Mouse (Mus musculus) lung, embryonic 15.5 days (tissue): ENCODE measurements at regions not wholly inside any gene's neighbourhood (a gene's known extent, or its start where the extent isn't known, plus 50 kb on each side); places are given as distances from the start of the nearest gene placed in this dataset.

Experiments used
- ATAC-seq: fragments of 200-750 bp; cut with Nextera tagmentation; 2 replicates; pipeline ENCODE4 v1.8.0; 2017; ENCODE audit warnings: moderate number of reproducible peaks, borderline replicate concordance; ENCODE audit not compliant: low FRiP score, low TSS enrichment; ENCODE audit errors: extremely low read depth
- H3K27ac ChIP-seq: fragments of 300-500 bp; sonication (generic); 2 replicates; pipeline ENCODE4 v1.5.1; 2015; ENCODE audit warnings: moderate library complexity, mild to moderate bottlenecking, inconsistent platforms
- H3K27me3 ChIP-seq: fragments of 300-500 bp; sonication (generic); 2 replicates; pipeline ENCODE4 v1.6.1; 2015; ENCODE audit warnings: inconsistent platforms
- H3K36me3 ChIP-seq: fragments of 300-500 bp; sonication (generic); 2 replicates; pipeline ENCODE4 v1.6.1; 2015; ENCODE audit warnings: inconsistent platforms
- H3K4me1 ChIP-seq: fragments of 300-500 bp; sonication (generic); 2 replicates; pipeline ENCODE4 v1.6.1; 2015; ENCODE audit warnings: inconsistent platforms
- H3K4me2 ChIP-seq: fragments of 300-500 bp; sonication (generic); 2 replicates; pipeline ENCODE4 v1.6.1; 2015; ENCODE audit warnings: inconsistent platforms, mild to moderate bottlenecking, moderate library complexity
- H3K4me3 ChIP-seq: fragments of 300-500 bp; sonication (generic); 2 replicates; pipeline ENCODE4 v1.5.1; 2015; ENCODE audit warnings: mild to moderate bottlenecking, inconsistent platforms
- H3K9ac ChIP-seq: fragments of 300-500 bp; sonication (generic); 2 replicates; pipeline ENCODE4 v1.6.1; 2015; ENCODE audit warnings: inconsistent platforms
- H3K9me3 ChIP-seq: fragments of 300-500 bp; sonication (generic); 2 replicates; pipeline ENCODE4 v1.6.1; 2016; ENCODE audit warnings: inconsistent platforms
- WGBS: fragments of 180-500 bp; shearing (Covaris S2); methylation state at CpG from one replicate; pipeline ENCODE4 v1.1.7; 2015; 5-methylcytosine and 5-hydroxymethylcytosine counted together

GRCm38 (mm10) chr6:116848538-116849093 is 131.9 kb upstream of the Tmem72 start:
- ATAC-seq = no peak
- no peaks in the 10 kb centered on the region for H3K27me3 ChIP-seq
- H3K4me2 ChIP-seq = no peak overlapping the region
- 35% methylated on average over 10 of the region's 10 CpGs for WGBS
- H3K4me1 ChIP-seq = no peaks in the 10 kb centered on the region
- H3K9me3 ChIP-seq = no peaks in the 10 kb centered on the region
- no peak overlapping the region for H3K27ac ChIP-seq
- H3K36me3 ChIP-seq = no peaks in the 10 kb centered on the region
- no peak overlapping the region for H3K4me3 ChIP-seq
- H3K9ac ChIP-seq = no peak overlapping the region

- no peak overlapping the region for H3K27ac ChIP-seq
- no peaks in the 10 kb centered on the region for H3K27me3 ChIP-seq
- H3K9ac ChIP-seq = no peak overlapping the region
- no peak for ATAC-seq
- no peak overlapping the region for H3K4me3 ChIP-seq
- no peak overlapping the region for H3K4me2 ChIP-seq
- no peaks in the 10 kb centered on the region for H3K36me3 ChIP-seq
- H3K9me3 ChIP-seq = no peaks in the 10 kb centered on the region
- WGBS = 67% methylated on average over 6 of the region's 6 CpGs
- no peaks in the 10 kb centered on the region for H3K4me1 ChIP-seq
Observed at GRCm38 (mm10) chr6:116854029-116854428, 137.3 kb upstream of the Tmem72 start.

- no peak overlapping the region for H3K4me3 ChIP-seq
- no peaks in the 10 kb centered on the region for H3K9me3 ChIP-seq
- 58% methylated on average over 2 of the region's 2 CpGs for WGBS
- no peaks in the 10 kb centered on the region for H3K27me3 ChIP-seq
- no peak overlapping the region for H3K27ac ChIP-seq
- no peaks in the 10 kb centered on the region for H3K36me3 ChIP-seq
- H3K4me1 ChIP-seq = no peaks in the 10 kb centered on the region
- ATAC-seq = no peak
- no peak overlapping the region for H3K9ac ChIP-seq
- H3K4me2 ChIP-seq = no peak overlapping the region
Observed at GRCm38 (mm10) chr6:116856093-116856492, 139.4 kb upstream of the Tmem72 start.

GRCm38 (mm10) chr6:116856917-116857491 is 140.3 kb upstream of the Tmem72 start:
- Histone ChIP-seq H3K36me3 (no peaks in the 10 kb centered on the region), H3K27me3 (no peaks in the 10 kb centered on the region), H3K4me2 (no peak overlapping the region), H3K9ac (no peak overlapping the region), H3K27ac (no peak overlapping the region), H3K4me1 (no peaks in the 10 kb centered on the region), H3K4me3 (no peak overlapping the region), H3K9me3 (no peaks in the 10 kb centered on the region)
- 77% methylated on average over 1 of the region's 1 CpGs for WGBS
- no peak for ATAC-seq

DNA sequence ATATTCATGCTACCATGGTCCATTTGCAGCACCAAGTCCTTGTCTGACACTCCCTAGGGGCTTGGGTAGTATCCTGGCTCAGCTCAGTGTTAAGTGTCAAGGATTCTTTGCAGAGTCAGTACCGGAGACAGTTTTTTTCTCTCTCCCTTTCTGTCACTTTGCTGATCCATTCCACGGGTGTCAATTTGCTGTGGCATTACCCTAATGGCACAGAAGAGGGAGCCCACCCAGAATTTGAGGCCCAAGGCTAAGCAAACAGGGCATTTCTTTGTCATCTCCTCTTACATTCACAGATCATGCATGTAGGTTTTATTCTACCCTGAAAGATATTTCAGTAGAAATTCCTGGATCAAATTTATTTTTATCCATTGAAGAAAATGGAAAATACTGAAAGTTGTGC is 146.4 kb upstream of the Tmem72 start:
- Histone ChIP-seq H3K4me3 (no peak overlapping the region), H3K27me3 (no peaks in the 10 kb centered on the region), H3K4me1 (no peaks in the 10 kb centered on the region), H3K27ac (no peak overlapping the region), H3K4me2 (no peak overlapping the region), H3K9me3 (no peaks in the 10 kb centered on the region), H3K36me3 (no peaks in the 10 kb centered on the region), H3K9ac (no peak overlapping the region)
- no peak for ATAC-seq
- WGBS = 29% methylated on average over 2 of the region's 2 CpGs

DNA sequence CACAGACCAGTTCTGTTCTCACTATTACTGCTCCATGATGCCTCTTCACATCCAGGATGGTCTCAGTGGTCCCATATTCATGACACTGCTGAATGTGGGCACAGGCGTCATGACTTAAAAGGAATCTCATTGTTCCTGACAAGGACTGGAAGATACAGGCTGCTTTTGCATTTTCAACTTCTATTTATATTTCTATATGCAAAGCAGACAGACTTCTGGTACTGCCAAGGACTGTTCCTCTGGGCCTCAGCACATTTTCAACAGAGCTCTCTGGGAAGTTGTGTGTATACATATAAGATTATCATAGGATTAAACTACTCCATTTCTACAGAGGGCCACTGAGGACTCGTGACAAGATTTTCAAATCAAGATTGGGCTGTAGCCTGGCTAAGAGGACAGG is 146.9 kb upstream of the Tmem72 start:
- H3K9ac ChIP-seq = no peak overlapping the region
- no peak for ATAC-seq
- H3K27ac ChIP-seq = no peak overlapping the region
- no peak overlapping the region for H3K4me3 ChIP-seq
- H3K4me2 ChIP-seq = no peak overlapping the region
- H3K36me3 ChIP-seq = no peaks in the 10 kb centered on the region
- H3K27me3 ChIP-seq = no peaks in the 10 kb centered on the region
- 72% methylated on average over 2 of the region's 2 CpGs for WGBS
- H3K9me3 ChIP-seq = no peaks in the 10 kb centered on the region
- H3K4me1 ChIP-seq = no peaks in the 10 kb centered on the region

- Histone ChIP-seq H3K27ac (no peak overlapping the region), H3K36me3 (no peaks in the 10 kb centered on the region)
- no peak for ATAC-seq
Observed at GRCm38 (mm10) chr6:116893299-116893698, 176.6 kb upstream of the Tmem72 start.

GRCm38 (mm10) chr6:116894252-116894651 is 177.5 kb upstream of the Tmem72 start:
- Histone ChIP-seq H3K27me3 (no peaks in the 10 kb centered on the region), H3K27ac (no peak overlapping the region), H3K4me2 (no peak overlapping the region), H3K36me3 (no peaks in the 10 kb centered on the region), H3K9me3 (no peaks in the 10 kb centered on the region), H3K9ac (no peak overlapping the region), H3K4me1 (peaks cover 18% of the 10 kb centered on the region), H3K4me3 (no peak overlapping the region)
- WGBS = 87% methylated on average over 5 of the region's 5 CpGs
- no peak for ATAC-seq

More at GRCm38 (mm10) chr6:116893299-116893698, 176.6 kb upstream of the Tmem72 start:
- H3K4me2 ChIP-seq = no peak overlapping the region
- no peak overlapping the region for H3K9ac ChIP-seq
- WGBS = 51% methylated on average over 8 of the region's 8 CpGs
- H3K9me3 ChIP-seq = no peaks in the 10 kb centered on the region
- H3K4me3 ChIP-seq = no peak overlapping the region
- peaks cover 18% of the 10 kb centered on the region for H3K4me1 ChIP-seq
- no peaks in the 10 kb centered on the region for H3K27me3 ChIP-seq

DNA sequence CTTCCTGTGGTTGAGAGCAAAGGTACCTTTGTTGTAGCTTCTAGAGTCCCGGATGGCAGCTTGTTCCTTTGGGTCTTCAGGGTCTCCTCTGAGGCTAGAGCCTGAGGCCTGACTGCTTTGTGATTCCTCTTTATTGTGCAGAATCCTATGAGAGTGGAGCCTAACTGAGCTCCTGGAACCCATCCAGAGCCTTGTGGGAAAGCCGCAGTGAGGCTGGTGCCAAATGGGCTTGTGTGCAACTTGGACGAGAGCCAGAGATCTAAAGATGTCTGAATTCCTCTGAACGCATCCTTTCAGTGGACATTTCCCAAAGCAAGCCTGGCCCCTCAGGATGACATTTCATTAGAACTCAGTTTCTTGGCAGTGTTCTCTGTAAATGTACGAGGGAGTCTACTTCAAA is 178.4 kb upstream of the Tmem72 start:
- no peak overlapping the region for H3K4me3 ChIP-seq
- H3K4me1 ChIP-seq = peaks cover 18% of the 10 kb centered on the region
- 31% methylated on average over 5 of the region's 5 CpGs for WGBS
- no peak overlapping the region for H3K4me2 ChIP-seq
- H3K9ac ChIP-seq = no peak overlapping the region
- peak overlapping the region; percentile 56; the same call in 1 of the 2 replicates for H3K27ac ChIP-seq
- ATAC-seq = peak; percentile 86
- no peaks in the 10 kb centered on the region for H3K9me3 ChIP-seq
- H3K36me3 ChIP-seq = no peaks in the 10 kb centered on the region
- H3K27me3 ChIP-seq = no peaks in the 10 kb centered on the region

DNA sequence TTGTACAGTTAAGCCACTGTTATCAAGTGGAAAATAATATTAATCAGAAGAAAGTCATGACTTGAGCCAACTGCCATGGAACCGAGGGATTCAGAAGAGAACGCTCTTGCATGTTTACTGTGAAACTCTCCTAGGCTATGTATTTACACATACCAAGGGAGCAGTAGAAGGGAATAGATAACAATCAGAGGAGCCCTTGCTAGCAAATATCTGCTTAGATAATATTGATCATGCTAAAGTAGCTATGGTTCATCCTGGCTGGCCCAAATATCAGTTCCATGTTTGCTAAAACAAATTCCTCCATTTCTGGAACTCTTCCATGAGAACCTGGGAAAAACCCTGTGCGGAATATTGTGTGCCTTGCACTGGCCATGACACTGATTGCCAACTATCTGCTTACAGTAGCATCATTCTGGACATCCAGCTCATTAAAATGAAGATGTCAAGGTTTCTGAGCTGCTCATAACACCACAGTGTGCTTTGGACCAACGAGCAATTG is 179.5 kb upstream of the Tmem72 start:
- ATAC-seq = no peak
- no peak overlapping the region for H3K4me3 ChIP-seq
- no peaks in the 10 kb centered on the region for H3K27me3 ChIP-seq
- H3K4me2 ChIP-seq = no peak overlapping the region
- no peaks in the 10 kb centered on the region for H3K9me3 ChIP-seq
- no peaks in the 10 kb centered on the region for H3K36me3 ChIP-seq
- peaks cover 18% of the 10 kb centered on the region for H3K4me1 ChIP-seq
- H3K27ac ChIP-seq = no peak overlapping the region
- H3K9ac ChIP-seq = no peak overlapping the region
- WGBS = 40% methylated on average over 4 of the region's 4 CpGs

DNA sequence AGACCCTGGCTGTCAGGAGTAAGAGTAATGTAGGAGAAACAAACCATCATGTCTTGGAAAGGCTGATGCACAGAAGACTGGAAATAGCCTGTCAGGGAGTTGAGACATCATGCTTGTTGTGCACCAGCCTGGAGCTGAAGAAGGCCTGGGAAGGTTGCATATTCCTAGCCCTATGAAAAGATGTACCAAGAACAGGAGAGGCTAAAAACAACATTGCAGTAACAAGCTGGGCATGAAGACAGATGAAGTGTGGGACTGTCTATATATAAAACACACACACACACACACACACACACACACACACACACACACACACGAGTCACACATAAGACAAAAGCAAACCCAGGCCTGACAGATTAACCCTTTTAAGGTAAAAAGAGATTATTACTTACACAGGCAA is 185.1 kb upstream of the Tmem72 start:
- no peak overlapping the region for H3K4me2 ChIP-seq
- ATAC-seq = no peak
- WGBS = 0% methylated on average over 1 of the region's 1 CpGs
- no peaks in the 10 kb centered on the region for H3K4me1 ChIP-seq
- H3K27me3 ChIP-seq = no peaks in the 10 kb centered on the region
- H3K4me3 ChIP-seq = no peak overlapping the region
- H3K27ac ChIP-seq = no peak overlapping the region
- no peaks in the 10 kb centered on the region for H3K36me3 ChIP-seq
- no peaks in the 10 kb centered on the region for H3K9me3 ChIP-seq
- H3K9ac ChIP-seq = no peak overlapping the region

DNA sequence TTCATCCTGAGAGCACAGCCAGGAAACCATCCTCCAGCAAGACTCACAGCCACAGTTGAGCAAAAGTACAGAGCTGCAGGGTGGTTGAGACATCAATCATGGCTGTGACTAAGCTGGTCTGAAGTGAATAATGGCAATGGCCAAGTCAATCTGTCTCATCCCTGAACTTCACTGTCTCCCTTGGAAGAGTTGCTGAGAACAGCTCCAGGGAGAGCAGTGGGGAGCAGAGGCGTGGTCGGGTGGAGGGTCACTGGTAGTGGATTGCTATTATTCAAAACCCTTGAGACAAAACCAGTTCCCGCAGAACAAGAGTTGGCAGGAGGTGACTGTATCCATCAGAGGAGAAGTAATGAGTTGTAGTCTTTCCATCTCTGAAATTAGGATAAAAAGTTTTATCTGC is 185.7 kb upstream of the Tmem72 start:
- Histone ChIP-seq H3K9me3 (no peaks in the 10 kb centered on the region), H3K4me2 (no peak overlapping the region), H3K27me3 (no peaks in the 10 kb centered on the region), H3K9ac (no peak overlapping the region), H3K4me3 (no peak overlapping the region), H3K4me1 (no peaks in the 10 kb centered on the region), H3K36me3 (no peaks in the 10 kb centered on the region), H3K27ac (no peak overlapping the region)
- ATAC-seq = no peak
- 63% methylated on average over 3 of the region's 3 CpGs for WGBS
